Mouse (Mus musculus) heart, postnatal 4 days (tissue): ENCODE data around the gene Gm42421. TPM values are rescaled to one million over a fixed set of nuclear protein-coding genes. Genes with fewer than 3 reads are reported as not detected.

Experiments
- DNase-seq: peaks from one replicate; pipeline ENCODE4 v3.0.0; 2021
- total RNA-seq, 2 experiments: library from RNA; stranded (reverse); gene quantifications; 2 replicates each; pipeline ENCODE4 v1.2.3; 2021

Gene Gm42421
- total RNA-seq = 1 to 10 TPM in 1 of 2 experiments, under 1 TPM in 1; 0.74 to 1.0 TPM

DNA sequence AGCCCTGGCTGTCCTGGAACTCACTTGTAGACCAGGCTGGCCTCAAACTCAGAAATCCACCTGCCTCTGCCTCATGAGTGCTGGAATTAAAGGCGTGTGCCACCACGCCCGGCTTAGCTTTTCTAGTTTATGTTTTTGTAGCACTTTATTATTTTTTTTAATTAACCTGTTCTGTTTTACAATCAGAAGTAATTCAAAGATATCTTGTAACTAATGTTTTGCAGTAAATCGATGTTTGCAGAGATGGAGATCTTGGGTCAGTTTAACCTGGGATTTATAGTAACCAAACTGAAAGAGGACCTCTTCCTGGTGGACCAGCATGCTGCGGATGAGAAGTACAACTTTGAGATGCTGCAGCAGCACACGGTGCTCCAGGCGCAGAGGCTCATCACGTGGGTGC is at the start of gene Gm42421:
TSS of gene Gm42421 (plus strand) at position 301 of the 400 bp plus-strand sequence.
- no peak for DNase-seq

DNA sequence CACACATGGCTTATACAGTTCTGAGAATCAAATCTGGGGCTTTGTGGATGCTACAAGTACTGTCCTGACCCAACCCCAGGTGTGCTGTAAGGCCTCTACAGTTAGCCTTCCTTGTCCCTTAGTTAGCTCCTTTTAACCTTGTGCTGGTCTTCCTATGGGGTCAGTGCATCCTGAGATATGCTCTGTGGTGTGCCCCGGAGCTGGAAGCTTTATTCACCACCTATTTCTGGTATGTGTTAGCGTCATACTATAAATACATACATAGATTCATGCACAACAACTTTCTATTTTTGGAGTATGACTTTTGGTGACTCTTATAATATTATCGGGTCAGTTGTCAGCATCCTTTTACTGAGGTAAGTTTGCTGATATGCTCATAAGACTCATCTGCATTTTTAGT is 42.7 kb upstream of the Gm42421 start:
- DNase-seq = no peak

DNA sequence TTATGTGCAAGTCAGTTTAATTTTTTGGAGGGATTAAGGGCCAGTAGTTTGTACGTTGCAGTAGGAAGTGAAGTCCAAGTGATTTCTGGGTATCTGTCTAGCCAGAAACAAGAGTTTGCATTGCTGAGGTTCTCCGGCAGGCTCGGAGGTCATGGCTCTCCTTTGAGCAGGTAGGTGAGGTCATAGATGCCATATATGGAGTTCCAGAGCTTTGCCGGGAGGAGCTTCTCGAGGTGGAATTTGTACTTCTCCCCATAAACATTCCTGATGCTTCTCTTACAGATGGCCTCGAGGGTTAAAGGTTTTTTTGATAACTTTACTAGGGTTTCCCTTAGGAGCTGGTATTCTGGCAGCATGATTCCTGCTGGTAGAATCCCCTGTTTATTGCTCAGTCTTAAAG is 37.2 kb upstream of the Gm42421 start:
- DNase-seq = no peak

DNA sequence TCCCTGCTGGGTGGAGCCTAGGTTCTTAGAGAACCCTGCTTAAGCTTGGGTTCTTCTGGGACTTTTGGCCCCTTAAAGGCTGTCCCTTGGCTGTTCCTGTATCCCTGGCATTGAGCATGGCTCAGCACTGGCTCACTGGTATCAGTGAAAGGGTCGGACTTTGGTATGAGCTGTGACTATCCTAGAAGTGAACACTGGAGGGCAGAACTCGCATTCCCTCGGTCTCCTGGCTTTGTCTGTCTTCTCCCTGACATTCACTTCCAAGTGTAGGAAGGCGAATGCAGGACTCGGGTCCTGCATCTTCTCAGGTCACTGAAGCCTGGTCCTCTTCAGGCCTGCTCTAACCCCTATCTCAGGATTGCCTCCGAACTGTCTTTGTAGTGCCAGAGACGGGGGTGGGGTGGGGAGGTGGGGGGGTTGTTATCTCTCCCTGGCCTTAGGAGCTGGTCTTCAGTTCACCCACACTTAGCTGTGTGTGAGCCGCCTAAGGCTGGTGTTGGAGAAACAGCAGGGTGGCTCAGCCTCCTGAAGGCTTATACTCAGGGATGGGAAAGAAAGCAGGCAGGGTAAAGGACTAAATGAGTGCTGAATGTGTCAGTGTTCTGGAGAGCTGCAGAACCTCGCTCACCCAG is 35.6 kb upstream of the Gm42421 start:
- DNase-seq = peak; percentile 14

DNA sequence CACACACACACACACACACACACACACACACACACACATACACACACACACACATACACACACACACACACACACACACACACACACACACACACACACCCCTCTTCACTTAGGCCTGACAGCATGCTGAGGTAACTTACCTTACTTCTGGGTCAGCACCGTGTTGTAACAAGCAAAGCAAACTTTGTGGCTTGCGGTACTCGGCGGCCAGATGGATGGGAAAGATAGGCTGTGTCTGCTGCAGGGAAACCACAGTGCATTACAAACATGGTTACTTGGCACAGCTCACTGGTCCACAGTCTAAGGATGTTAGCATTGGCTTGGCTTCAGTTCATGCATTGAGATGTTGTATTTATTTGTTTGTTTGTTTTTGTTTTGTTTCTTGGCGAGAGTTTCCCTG is 34.6 kb upstream of the Gm42421 start:
- no peak for DNase-seq

DNA sequence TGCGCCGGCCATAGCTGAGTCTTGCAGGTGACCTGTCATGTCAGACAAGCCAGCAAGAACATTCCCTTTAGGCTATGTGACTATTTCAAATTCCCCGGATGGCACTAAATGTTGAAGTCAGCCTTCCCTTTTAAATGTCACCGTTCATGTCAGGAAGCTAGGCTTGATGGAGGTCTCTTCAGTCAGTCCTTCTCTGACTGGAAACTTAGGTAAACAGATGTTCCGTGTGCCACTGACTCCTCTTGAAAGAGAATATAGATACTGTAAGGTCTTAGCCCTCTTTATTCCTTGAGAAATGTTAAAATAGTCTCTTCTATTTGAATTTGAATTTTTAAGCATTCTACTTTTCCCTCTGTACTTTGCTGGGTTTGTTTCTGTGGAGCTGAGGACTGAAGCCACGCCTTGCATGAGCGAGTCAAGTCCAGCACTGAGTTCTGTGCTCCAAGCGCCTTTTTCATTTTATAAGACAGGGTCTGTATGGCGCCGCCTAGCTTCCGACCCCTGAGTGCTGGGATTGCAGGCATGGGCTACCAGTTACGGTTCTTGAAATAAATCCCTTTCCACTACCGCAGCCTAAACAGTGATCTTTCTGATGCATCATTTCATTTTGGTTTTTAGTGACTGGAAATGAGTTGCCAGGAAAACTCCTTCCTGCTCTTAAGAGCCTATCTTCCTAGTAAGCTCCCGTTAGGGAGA is 30.2 kb upstream of the Gm42421 start, which contains the start of gene Ankrd61:
TSS of gene Ankrd61 (minus strand) at position 51 of the 696 bp plus-strand sequence.
- DNase-seq = no peak

DNA sequence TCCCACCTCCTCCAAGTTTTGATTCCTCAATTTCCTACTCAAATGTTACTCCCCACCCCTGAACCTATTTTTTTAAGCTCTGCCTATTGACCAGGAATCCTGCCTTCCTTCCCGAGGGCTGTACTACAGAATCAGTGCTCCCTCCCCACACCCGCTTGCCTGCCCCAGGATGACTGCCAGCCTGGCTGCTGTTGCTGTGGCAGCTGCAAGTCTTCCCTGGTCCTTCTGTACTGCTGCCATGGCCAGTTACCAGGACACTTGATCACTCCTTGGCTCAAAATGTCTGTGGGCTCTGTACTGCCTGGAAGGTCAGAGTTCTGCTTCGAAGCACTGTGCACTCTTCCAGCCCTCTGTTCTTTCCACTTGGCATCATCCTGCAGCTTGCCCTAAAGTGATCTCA is 25.9 kb upstream of the Gm42421 start:
- no peak for DNase-seq

DNA sequence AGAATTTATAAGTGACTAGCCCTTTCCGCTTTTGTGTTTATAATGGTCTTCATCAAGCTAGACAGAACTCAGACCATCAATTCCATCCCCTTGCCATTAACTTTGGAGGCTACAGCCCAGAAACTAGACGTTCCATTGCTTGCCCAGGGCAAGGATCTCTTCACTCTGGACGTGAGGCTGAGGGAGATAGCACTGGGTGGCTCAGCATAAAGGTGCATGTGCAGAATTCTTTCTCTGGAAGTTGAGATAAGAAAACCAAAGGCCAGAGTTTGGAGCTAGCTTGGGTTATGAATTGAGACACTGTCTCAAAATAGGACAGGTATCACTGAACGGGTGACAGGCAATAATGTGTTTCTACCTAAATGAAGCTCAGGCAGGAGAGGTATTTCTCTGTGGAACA is 24.2 kb upstream of the Gm42421 start:
- no peak for DNase-seq

DNA sequence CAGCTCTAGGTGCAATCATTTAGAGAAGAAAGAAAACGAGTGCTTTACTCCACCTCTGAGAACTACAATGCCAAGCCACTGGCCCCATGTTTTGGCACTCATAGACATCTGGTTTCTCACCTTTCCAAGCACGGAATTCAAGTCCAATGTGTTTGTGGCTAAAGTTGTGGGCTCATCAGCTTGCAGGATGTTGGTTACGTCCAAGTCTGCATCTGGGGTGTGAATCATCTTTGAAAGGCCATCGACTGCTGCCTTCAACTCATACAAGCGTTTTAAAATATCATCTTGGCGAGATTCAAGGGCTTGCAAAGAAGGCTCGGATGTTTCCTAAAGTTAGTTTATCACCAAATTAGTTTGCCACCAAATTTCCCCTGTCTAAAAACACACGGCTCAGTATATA is 21.5 kb upstream of the Gm42421 start:
- no peak for DNase-seq

DNA sequence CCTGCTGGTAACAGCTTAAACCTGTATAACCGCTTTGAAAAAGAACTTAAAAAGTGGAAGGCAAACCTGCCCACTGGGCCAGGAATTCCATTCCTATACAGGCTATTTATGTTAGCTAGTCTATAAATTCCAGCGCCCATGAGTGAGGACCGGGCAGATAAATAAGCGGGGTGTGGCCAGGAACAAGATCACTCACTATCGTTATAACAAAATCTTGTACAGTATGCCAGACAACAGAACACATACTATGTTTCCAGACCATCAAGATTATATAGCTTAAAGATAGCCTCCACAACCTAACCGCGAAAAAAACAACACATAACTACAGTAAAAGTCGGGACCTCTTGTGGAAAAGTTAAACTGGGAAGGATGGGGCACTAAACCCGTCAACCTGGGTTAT is 19.0 kb upstream of the Gm42421 start:
- DNase-seq = no peak

DNA sequence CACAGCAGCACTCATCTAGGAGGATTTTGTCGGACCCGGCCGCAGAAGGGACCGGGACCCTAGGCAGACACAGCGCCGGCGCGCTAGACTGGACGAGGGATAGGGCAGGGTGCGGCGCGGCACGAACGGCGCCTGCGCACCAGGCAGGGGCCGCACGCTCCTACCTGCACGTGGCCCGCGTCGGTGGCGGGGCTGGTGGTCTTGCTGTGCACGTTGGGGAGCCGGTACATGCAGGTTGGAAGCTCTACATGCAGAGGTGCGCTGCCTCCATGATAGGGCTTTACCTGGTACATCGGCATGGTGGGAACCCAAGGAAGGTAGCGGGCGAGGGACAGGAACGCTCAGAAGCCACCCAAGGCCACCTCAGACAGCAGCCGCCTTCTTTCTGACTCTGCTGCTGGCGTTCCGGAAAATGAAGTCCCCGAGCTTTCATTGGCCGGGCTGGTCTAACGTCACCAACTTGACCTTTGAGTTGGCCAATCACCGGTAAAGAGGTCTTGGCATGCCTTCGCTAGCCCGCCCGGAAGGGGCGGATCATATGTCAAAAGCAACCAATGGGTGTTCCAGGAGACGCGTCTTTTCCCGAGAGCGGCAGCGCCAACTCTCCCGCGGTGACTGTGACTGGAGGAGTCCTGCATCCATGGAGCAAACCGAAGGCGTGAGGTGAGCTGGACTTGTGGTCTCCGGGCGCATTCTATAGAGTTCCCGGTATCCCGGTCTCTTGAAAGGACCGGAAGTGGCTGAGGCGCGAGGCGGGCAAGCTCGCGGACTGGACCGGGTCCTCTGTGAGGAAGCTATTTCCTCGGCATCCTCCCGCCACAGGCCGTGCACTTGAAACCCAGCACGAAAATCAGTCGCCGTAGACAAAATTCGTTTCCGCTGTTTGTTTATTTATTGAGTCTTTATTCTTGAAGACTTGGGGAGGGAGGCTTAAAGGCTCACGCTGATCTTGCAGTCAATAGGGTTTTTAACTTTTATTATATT is 18.3 kb upstream of the Gm42421 start, which contains the start of the genes Aimp2 and Pms2:
TSS of gene Aimp2 (minus strand) at position 431 of the 984 bp plus-strand sequence.
TSS of gene Pms2 (plus strand) at position 548 of the 984 bp plus-strand sequence.
- DNase-seq = peak; percentile 96

DNA sequence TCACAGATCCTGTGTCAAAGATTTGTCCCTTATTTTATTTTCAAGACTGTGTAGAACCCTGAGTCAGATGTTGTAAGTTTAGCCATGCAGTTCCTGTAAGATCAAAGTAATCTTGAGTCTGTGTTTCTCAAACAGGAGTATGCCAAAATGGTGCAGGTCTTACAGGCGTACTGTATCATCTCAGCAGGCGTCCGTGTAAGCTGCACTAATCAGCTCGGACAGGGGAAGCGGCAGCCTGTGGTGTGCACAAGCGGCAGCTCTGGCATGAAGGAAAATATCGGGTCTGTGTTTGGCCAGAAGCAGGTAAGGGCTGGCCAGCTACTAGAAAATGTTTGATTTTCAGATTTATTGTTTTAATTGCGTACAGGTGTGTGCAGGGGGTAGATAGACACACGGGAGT is 11.8 kb upstream of the Gm42421 start:
- no peak for DNase-seq

DNA sequence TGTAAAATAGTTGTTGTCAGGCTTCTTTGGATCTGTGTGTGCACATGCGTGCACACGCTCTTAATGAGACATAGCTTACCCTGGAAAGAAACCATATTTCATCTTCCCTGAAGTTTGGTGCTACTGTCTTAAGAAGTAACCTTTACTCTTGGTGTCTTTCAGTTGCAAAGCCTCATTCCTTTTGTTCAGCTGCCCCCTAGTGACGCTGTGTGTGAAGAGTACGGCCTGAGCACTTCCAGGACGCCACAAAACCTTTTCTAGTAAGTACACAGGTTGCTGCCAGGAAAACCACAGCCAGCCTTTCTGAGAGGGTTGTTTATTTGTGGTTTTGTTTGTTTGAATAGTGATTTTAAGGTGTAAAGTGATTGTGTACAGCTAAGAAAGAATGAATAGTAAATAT is 10.6 kb upstream of the Gm42421 start:
- DNase-seq = peak; percentile 69

DNA sequence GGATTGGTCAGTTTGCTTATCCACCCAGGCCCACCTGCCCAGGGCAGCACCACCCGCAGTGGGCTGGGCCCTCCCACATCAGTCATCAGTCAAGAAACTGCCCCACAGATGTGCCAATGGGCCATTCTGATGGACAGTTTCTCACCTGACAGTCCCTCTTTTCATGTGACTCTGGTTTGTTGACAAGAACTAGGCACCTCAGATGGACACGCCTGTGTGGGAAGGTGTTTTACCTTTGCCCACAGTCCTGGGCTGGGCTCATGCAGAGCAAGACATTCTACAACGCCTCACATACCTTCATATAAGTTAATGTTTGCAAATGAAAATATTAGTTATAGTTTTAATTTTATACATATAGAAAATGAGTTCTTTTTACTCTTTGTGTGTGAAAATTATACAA is 9.9 kb upstream of the Gm42421 start:
- no peak for DNase-seq

DNA sequence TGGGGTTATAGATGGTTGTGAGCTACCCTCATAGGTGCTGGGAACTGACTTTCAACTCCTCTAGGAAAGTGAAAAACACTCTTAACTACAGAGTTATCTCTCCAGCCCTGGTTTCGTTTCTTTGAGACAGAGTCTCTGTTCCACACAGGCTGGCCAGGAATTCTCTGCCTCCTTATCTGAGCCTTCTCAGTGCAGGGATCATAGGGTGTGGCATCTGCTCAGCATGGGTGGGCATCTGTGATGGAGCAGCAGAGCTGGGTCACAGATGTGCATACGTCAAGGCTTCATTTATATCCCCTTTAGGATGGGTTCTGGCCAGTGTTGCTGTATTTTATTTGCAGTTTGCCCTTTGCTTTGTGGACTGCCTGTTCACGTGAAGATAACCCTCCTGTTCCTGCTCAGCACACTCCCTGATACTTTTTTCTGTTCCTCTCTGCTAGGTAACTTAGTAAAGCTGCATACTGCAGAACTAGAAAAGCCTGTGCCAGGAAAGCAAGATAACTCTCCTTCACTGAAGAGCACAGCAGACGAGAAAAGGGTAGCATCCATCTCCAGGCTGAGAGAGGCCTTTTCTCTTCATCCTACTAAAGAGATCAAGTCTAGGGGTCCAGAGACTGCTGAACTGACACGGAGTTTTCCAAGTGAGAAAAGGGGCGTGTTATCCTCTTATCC is 3.1 kb upstream of the Gm42421 start:
- no peak for DNase-seq

DNA sequence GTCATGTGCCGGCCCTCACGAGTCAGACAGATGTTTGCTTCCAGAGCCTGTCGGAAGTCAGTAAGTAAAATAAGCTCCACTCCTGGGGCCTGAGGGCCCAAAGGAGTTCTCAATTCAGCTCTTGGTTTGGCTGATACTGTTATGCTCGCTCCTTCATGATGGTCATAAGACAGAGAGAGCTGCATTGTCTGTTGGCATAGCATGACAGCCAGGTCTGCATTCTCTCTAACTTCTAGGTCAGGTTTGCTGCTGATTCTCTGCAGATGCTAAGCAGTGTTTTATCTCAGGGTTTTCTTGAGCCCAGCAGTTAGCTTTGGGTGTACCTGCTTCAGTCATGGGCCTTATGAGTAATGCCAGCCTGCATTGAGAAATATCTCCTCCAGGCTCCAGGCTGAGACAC is 1.3 kb downstream of the Gm42421 start:
- no peak for DNase-seq

DNA sequence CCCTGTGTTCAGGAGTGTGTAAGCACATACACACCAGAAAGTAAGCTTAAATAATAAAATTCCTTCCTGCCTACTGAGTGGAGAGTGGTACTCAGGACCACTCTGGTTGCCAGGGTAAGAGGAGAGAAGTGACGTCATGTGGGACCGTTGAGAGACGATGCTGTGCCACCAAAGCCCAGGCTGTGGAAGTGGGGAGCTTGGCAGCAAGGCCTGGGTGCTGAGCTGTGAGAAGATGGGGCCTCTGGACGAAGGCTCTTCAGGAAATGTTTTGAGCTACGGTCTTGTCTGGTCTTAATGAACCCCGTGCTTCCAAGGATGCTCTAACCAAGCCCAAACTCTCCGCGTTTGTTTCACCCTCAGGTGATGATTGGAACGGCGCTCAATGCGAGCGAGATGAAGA is 2.7 kb downstream of the Gm42421 start:
- DNase-seq = no peak

DNA sequence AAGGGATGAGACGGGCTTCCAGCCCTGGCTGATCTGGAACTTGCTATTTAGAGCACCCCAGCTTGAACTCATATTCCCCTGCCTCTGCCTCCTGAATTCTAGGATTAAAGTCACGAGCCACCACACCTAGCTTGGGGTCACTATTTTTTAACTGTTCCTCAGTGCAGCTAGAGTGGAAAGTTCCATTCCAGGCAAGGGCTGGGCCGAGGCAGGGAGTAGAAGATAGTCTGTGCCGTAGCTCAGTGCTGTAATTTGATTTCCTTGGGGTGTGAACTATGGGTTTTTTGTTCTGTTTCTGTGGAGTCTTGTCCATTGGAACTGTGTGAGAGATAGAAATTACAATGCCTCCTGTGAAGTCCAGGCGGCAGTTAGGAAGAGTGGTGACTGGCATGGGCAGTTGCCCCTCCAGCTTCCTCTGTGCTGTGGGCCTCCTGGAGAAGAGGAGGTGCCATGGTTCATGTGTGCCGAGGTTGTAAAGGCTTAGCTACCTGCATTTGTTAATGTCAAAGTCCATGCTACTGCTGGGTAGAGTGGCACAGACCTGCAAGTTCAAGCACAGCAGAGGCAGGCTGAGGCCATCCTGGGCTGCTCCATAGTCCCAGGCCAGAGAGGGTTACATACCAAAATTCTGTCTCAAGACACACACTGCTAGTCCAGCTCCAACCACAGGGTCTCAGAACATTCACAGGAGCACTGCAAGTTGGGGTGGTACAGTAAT is 4.0 kb downstream of the Gm42421 start:
- no peak for DNase-seq

DNA sequence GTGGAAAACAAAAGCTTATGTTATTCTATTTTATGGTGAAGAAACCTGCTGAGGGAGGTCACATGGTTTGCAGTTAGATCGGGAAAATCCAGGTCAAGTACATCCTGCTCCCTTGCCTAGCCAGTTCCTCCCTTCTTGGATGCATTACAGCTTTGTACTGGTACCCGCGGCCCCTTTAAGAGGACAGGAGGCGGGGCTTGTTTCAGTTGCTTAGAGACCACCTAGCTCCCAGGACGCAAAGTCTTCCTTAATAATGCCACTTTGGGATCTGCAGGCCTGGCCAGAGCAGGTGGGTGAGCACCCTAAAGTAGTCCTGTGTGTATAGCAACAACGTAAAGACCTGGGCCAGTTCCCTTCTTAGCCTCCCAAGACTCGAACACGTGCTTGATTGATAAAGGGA is 4.9 kb downstream of the Gm42421 start, which contains the start of gene Rsph10b:
TSS of gene Rsph10b (plus strand) at position 205 of the 400 bp plus-strand sequence.
- no peak for DNase-seq

DNA sequence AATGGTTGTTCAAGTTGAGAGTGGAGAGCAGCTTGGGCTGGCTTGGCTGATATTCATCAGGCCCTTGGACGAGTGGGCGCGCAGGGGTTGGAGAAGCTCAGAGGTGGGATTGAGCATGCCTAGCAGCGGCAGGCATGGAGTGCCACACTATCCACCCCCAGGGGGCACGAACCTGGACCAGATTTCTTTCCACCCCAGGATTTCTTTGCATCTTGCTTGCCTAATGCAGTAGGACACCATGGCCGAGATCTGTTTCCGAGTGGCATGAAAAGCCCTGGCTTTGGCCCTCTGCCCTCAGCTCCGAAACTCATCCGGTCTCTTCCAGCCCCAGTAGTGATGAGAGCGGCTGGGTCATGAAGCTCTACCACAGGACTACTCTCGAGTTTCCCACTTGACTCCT is 5.4 kb downstream of the Gm42421 start:
- DNase-seq = no peak

DNA sequence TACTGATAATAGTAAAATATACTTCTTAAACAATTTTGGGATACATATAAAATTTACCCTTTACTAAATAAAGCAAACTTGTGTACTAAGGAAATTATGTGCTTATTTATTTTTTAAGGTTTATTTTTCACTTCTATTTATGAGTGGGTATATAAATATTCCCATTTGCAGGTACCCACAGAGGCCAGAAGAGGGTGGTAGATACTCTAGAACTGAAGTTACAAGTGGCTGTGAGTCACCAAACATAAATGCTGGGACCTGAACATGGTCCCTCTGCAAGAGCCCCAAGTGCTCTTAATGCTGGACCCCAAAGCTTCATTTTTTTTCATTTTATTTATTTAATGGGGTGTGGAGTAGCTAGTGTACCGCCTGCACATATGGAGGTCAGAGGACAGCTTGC is 5.9 kb downstream of the Gm42421 start:
- DNase-seq = no peak

DNA sequence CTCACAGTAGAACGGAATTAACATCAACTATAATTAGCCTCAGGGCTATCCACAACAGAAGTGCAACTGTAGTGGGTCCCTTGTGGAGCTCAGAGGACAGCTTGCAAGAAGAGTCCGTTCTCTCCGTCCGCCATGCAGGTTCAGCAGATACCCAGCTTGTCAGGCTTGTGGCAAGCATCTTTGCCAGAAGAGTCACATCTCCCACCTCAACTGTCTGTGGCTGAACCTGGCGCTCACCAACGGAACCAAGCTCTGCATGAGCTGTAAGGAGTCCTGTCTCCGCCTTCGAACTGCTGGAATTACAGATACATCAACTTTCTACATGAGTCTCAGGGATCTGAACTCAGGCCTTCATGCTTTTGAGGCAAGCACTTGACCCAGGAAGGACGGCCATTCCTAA is 8.2 kb downstream of the Gm42421 start:
- DNase-seq = no peak
